Mouse (Mus musculus) liver, embryonic 13.5 days (tissue): Measurements from ENCODE around the gene Ptprcap. TPM values are rescaled to one million over a fixed set of nuclear protein-coding genes. Genes with fewer than 3 reads are reported as not detected.

Experiments
- ATAC-seq: fragments of 200-750 bp; cut with Nextera tagmentation; 2 replicates; pipeline ENCODE4 v1.8.0; 2017; ENCODE audit warnings: low read depth, mild to moderate bottlenecking, moderate number of reproducible peaks, moderate library complexity
- DNase-seq: peaks from one replicate; pipeline ENCODE4 v3.0.0; 2022
- H3K27ac ChIP-seq: fragments of 300-500 bp; sonication (generic); 2 replicates; pipeline ENCODE4 v1.5.1; 2015; ENCODE audit warnings: moderate library complexity, mild to moderate bottlenecking, inconsistent platforms
- H3K27me3 ChIP-seq: fragments of 300-500 bp; sonication (generic); 2 replicates; pipeline ENCODE4 v1.6.1; 2015; ENCODE audit warnings: mild to moderate bottlenecking, inconsistent platforms
- H3K36me3 ChIP-seq: fragments of 300-500 bp; sonication (generic); 2 replicates; pipeline ENCODE4 v1.6.1; 2015; ENCODE audit warnings: mild to moderate bottlenecking, inconsistent platforms
- H3K4me1 ChIP-seq: fragments of 300-500 bp; sonication (generic); replicated peaks from 2 replicates; pipeline ENCODE4 v1.6.1; 2015; ENCODE audit warnings: inconsistent platforms
- H3K4me2 ChIP-seq: fragments of 300-500 bp; sonication (generic); 2 replicates; pipeline ENCODE4 v1.6.1; 2015; ENCODE audit warnings: inconsistent platforms, mild to moderate bottlenecking, moderate library complexity
- H3K4me3 ChIP-seq: fragments of 300-500 bp; sonication (generic); replicated peaks from 2 replicates; pipeline ENCODE4 v1.5.1; 2015; ENCODE audit warnings: mild to moderate bottlenecking, inconsistent platforms
- H3K9ac ChIP-seq: fragments of 300-500 bp; sonication (generic); 2 replicates; pipeline ENCODE4 v1.6.1; 2015; ENCODE audit warnings: mild to moderate bottlenecking, inconsistent platforms
- H3K9me3 ChIP-seq: fragments of 300-500 bp; sonication (generic); replicated peaks from 2 replicates; pipeline ENCODE4 v1.6.1; 2016; ENCODE audit warnings: inconsistent platforms
- WGBS: fragments of 180-500 bp; shearing (Covaris S2); methylation state at CpG from one replicate; pipeline ENCODE4 v1.1.7; 2015; ENCODE audit not compliant: insufficient replicate concordance; 5-methylcytosine and 5-hydroxymethylcytosine counted together
- polyA plus RNA-seq: library from polyadenylated mRNA; unstranded; fragments of >200 nt; fragmentation: Nextera tagmentation; extraction: Ambion mirVana; gene quantifications from 2 replicates; pipeline ENCODE4 v1.2.1, GENCODE M21; 2015

The Ptprcap gene
- 18.8 and 21.3 TPM in 2 replicates for polyA plus RNA-seq

DNA sequence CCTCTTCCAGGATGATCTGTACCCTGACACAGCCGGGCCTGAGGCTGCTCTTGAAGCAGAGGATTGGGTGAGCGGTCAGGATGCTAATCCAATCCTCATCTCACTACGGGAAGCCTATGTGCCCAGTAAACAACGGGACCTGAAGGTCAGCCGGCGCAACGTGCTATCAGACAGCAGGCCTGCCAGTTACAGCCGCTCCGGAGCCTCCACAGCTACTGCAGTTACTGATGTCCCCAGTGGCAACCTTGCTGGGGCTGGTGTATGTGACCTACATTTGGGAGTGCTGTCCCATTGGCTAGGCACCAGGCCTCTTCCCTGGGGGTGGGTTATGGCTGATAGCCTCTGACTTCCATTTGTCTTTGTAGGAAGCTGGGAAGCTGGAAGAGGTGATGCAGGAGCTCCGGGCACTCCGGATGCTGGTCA is at the start of gene Ptprcap:
Ptprcap (plus strand) TSS at position 373 of the 423 bp plus-strand sequence.
- peaks cover 68% of the 10 kb centered on the region for H3K36me3 ChIP-seq
- no peaks in the 10 kb centered on the region for H3K9me3 ChIP-seq
- H3K4me2 ChIP-seq: peak within 1 kb of the TSS; percentile 41; the same call in 1 of the 2 replicates
- H3K27me3 ChIP-seq: no peaks in the 10 kb centered on the region
- peak within 1 kb of the TSS; percentile 33; the same call in 1 of the 2 replicates for H3K4me3 ChIP-seq
- DNase-seq: no peak
- H3K9ac ChIP-seq: peak within 1 kb of the TSS; percentile 51
- 78% methylated on average over 11 of the region's 11 CpGs for WGBS
- ATAC-seq: no peak
- peak within 1 kb of the TSS; percentile 55; the same call in 1 of the 2 replicates for H3K27ac ChIP-seq
- H3K4me1 ChIP-seq: peaks cover 66% of the 10 kb centered on the region

GRCm38 (mm10) chr19:4103792-4104191 is 49.6 kb upstream of the Ptprcap start:
- Histone ChIP-seq H3K4me2 (no peak overlapping the region), H3K9me3 (no peaks in the 10 kb centered on the region), H3K27ac (no peak overlapping the region), H3K36me3 (no peaks in the 10 kb centered on the region), H3K4me3 (no peak overlapping the region), H3K4me1 (peaks cover 27% of the 10 kb centered on the region), H3K9ac (no peak overlapping the region), H3K27me3 (peaks cover 48% of the 10 kb centered on the region)
- no peak for ATAC-seq
- 50% methylated on average over 3 of the region's 3 CpGs for WGBS
- no peak for DNase-seq

GRCm38 (mm10) chr19:4104675-4105194 is 48.7 kb upstream of the Ptprcap start:
- no peaks in the 10 kb centered on the region for H3K9me3 ChIP-seq
- no peak for DNase-seq
- 77% methylated on average over 16 of the region's 16 CpGs for WGBS
- no peak overlapping the region for H3K9ac ChIP-seq
- H3K36me3 ChIP-seq: no peaks in the 10 kb centered on the region
- ATAC-seq: no peak
- H3K4me2 ChIP-seq: no peak overlapping the region
- peaks cover 18% of the 10 kb centered on the region for H3K4me1 ChIP-seq
- H3K27me3 ChIP-seq: peaks cover 48% of the 10 kb centered on the region
- no peak overlapping the region for H3K27ac ChIP-seq
- no peak overlapping the region for H3K4me3 ChIP-seq

DNA sequence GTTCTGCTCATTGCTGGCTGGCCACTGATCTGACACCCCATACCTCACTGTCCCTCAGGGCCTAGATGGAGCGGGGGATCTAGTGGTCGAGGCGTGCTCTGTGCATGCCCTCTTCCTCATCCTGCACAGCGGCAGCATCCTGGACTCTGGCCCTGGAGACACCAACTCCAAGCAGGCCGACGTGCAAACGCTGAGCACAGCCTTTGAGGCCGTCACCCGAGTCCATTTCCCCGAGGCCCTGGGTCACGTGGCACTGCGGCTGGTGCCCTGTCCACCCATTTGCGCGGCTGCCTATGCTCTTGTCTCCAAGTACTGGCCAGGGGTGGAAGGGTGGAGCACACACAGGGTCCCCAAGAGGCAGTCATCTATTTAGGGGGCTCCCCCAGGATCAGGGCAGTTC is 46.8 kb upstream of the Ptprcap start:
- no peak overlapping the region for H3K9ac ChIP-seq
- DNase-seq (no peak), ATAC-seq (no peak)

GRCm38 (mm10) chr19:4108535-4108934 is 44.9 kb upstream of the Ptprcap start:
- H3K9ac ChIP-seq: no peak overlapping the region
- H3K4me3 ChIP-seq: no peak overlapping the region
- no peak overlapping the region for H3K27ac ChIP-seq
- H3K4me2 ChIP-seq: no peak overlapping the region
- no peak for ATAC-seq
- H3K9me3 ChIP-seq: no peaks in the 10 kb centered on the region
- DNase-seq: no peak
- peaks cover 17% of the 10 kb centered on the region for H3K4me1 ChIP-seq
- 0 out of 2 replicates have a peak, but pooled peaks cover 9% of the 10 kb centered on the region for H3K36me3 ChIP-seq
- 72% methylated on average over 9 of the region's 9 CpGs for WGBS
- peaks cover 11% of the 10 kb centered on the region for H3K27me3 ChIP-seq

More for the DNA sequence above, 46.8 kb upstream of the Ptprcap start:
- Histone ChIP-seq H3K27ac (no peak overlapping the region), H3K4me2 (no peak overlapping the region), H3K4me1 (no peaks in the 10 kb centered on the region), H3K4me3 (no peak overlapping the region), H3K27me3 (peaks cover 29% of the 10 kb centered on the region), H3K36me3 (0 out of 2 replicates have a peak, but pooled peaks cover under 1% of the 10 kb centered on the region), H3K9me3 (no peaks in the 10 kb centered on the region)
- WGBS: 80% methylated on average over 14 of the region's 14 CpGs

- no peak for DNase-seq
- no peak overlapping the region for H3K27ac ChIP-seq
- H3K4me3 ChIP-seq: no peak overlapping the region
- peaks cover 33% of the 10 kb centered on the region for H3K4me1 ChIP-seq
- no peak overlapping the region for H3K9ac ChIP-seq
- H3K36me3 ChIP-seq: peaks cover 41% of the 10 kb centered on the region
- 84% methylated on average over 26 of the region's 26 CpGs for WGBS
- no peaks in the 10 kb centered on the region for H3K9me3 ChIP-seq
- ATAC-seq: no peak
- H3K27me3 ChIP-seq: no peaks in the 10 kb centered on the region
- H3K4me2 ChIP-seq: 0 out of 2 replicates have a peak overlapping the region, but pooled peaks have one; percentile 51
Observed at GRCm38 (mm10) chr19:4112063-4112960, 41.1 kb upstream of the Ptprcap start.

DNA sequence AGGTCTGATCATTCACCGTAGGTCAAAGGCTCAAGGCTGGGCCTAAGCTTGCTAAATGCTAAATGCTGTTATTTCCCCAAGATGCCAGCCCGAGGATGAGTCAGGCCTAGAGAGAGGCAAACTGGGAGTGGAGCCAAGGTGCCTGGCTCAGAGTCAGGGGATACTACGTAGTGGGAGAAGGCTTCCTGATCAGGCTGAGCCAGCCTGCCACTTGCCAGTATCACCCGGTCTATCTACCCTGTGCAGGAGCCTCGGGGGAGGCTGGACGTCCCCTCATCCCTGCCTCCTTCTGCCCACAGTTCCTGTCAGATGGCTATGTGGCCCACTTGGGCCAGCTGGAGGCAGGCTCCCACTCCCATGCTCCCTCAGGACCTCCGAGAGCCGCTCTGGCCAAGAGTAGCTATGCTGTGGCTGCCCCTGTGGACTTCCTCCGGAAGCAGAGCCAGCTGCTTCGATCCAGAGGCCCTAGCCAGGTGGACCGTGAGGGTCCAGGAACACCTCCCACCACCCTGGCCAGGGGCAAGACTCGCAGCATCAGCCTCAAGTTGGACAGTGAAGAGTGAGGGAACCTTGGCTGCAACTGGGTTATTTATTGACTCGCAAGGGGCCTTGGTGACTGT is 40.1 kb upstream of the Ptprcap start:
- Histone ChIP-seq H3K36me3 (peaks cover 51% of the 10 kb centered on the region), H3K4me3 (peak overlapping the region; percentile 22), H3K27ac (peak overlapping the region; percentile 74), H3K4me2 (peak overlapping the region; percentile 51), H3K4me1 (peaks cover 33% of the 10 kb centered on the region), H3K9me3 (no peaks in the 10 kb centered on the region), H3K9ac (peak overlapping the region; percentile 63), H3K27me3 (no peaks in the 10 kb centered on the region)
- WGBS: 28% methylated on average over 13 of the region's 13 CpGs
- peak; percentile 81 for ATAC-seq
- DNase-seq: no peak

DNA sequence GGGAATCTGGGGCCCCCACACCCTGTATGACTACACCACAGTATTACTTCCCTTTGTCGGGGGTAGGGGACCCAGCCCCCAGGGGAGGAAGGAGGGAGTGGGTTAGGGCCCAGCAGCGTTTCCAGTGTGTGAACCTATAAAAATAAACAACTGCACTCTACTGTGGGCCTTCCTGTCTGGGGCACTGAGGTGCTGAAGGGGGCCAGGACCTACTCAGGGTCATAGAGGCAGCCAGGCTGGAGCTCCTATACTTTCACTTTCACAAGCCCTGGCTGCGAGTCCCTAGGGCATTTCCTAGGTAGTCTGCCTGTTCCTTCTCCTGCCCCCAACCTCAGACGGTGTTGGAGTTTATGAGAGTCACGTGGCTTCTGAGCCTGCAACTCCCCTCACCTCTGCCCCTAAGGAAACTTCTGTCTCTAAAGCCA is 39.6 kb upstream of the Ptprcap start:
- peak overlapping the region; percentile 51 for H3K4me2 ChIP-seq
- H3K36me3 ChIP-seq: peaks cover 53% of the 10 kb centered on the region
- H3K9ac ChIP-seq: peak overlapping the region; percentile 63
- ATAC-seq (peak; percentile 33), DNase-seq (no peak)
- H3K9me3 ChIP-seq: no peaks in the 10 kb centered on the region
- H3K4me1 ChIP-seq: peaks cover 33% of the 10 kb centered on the region
- peak overlapping the region; percentile 74 for H3K27ac ChIP-seq
- 13% methylated on average over 5 of the region's 5 CpGs for WGBS
- H3K27me3 ChIP-seq: no peaks in the 10 kb centered on the region
- peak overlapping the region; percentile 22 for H3K4me3 ChIP-seq

DNA sequence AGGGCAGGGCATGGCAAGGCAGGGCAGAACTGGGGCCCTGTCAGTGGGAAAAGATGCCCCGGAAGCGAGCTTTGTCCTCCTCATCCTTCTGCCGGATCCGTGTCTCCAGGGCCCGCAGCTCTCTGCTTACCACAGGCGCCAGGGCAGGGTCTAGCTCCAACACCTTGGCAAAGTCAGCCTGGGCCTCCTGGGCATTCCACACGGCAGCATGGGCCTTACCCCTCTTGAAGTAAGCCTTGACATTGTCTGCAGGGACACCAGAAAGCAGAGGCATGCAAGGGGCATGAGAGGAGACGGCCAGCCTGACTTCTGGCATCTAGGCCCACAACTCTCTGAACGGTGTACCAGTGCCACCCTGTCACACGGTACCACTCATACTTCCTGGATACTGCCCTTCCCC is 38.9 kb upstream of the Ptprcap start:
- Histone ChIP-seq H3K36me3 (peaks cover 55% of the 10 kb centered on the region), H3K9ac (peak overlapping the region; percentile 63; the same call in 1 of the 2 replicates), H3K4me3 (no peak overlapping the region), H3K4me2 (peak overlapping the region; percentile 51), H3K27me3 (no peaks in the 10 kb centered on the region), H3K9me3 (no peaks in the 10 kb centered on the region), H3K4me1 (peaks cover 36% of the 10 kb centered on the region), H3K27ac (peak overlapping the region; percentile 74; the same call in 1 of the 2 replicates)
- 76% methylated on average over 10 of the region's 10 CpGs for WGBS
- no peak for ATAC-seq
- DNase-seq: no peak

DNA sequence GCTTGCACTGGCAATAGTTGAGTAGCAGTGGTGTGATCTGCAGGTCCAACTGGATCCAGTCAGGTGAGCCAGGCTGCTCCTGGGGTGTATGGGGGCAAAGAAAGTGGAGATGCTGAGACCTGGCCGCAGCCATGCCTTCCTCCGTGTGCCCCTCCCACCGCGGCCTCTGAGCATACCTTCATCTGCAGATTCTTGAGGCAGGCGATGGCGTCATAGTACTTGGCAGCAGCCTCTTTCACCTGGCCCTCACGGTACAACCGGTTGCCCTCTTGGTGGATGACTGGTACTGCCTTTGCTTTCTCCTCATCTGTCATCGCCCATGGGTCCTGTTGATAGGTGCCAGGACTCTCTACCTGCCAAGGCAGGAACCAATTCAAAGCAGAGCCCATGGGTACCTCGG is 38.3 kb upstream of the Ptprcap start:
- 0 out of 2 replicates have a peak overlapping the region, but pooled peaks have one; percentile 4 for H3K27ac ChIP-seq
- no peaks in the 10 kb centered on the region for H3K9me3 ChIP-seq
- DNase-seq (no peak), ATAC-seq (no peak)
- H3K27me3 ChIP-seq: no peaks in the 10 kb centered on the region
- no peak overlapping the region for H3K4me3 ChIP-seq
- H3K9ac ChIP-seq: no peak overlapping the region
- no peak overlapping the region for H3K4me2 ChIP-seq
- peaks cover 41% of the 10 kb centered on the region for H3K4me1 ChIP-seq
- peaks cover 55% of the 10 kb centered on the region for H3K36me3 ChIP-seq
- 89% methylated on average over 10 of the region's 10 CpGs for WGBS

DNA sequence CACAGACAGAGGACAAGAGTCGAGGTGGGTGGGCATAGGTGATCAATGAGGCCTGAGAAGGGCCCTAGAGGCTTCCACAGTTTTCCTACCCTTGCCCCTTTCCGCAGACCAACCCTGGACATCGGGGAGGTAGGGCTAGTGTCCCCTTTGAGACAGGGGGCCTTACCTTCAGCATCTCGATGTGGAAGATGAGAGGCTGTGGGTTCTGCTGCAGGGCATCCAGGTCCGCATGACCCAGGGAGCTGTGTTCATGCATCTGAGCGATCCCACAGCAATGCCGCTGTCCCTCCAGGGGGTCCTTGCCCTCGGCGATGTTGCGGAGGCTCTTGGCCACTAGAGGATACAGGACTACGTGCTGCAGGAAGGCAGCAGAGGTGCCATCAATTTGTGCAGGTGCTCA is 37.6 kb upstream of the Ptprcap start:
- Histone ChIP-seq H3K9ac (no peak overlapping the region), H3K27me3 (no peaks in the 10 kb centered on the region), H3K4me1 (peaks cover 47% of the 10 kb centered on the region), H3K9me3 (no peaks in the 10 kb centered on the region), H3K36me3 (peaks cover 55% of the 10 kb centered on the region), H3K4me2 (no peak overlapping the region), H3K27ac (no peak overlapping the region), H3K4me3 (no peak overlapping the region)
- 75% methylated on average over 11 of the region's 11 CpGs for WGBS
- DNase-seq (no peak), ATAC-seq (no peak)
